13 mouse cellular contexts compared by ENCODE assay signal in genomic region chr12:80220260-80221038, GRCm38 (mm10). TPM values are rescaled to one million over a fixed set of nuclear protein-coding genes. Genes with fewer than 3 reads are reported as not detected.
DNase-seq lines count a peak whose midpoint lies in the region; ATAC-seq lines count a peak whose summit lies in the region.
"Had no signal": no experiment of that assay in that cellular context is flagged by ENCODE, and none has a peak within 500 bp of the region (broad histone marks: within the 10 kb centered on the region; RNA-seq: fewer than 3 reads in every experiment).

No protein-coding gene starts in this region.

- no peaks in the 10 kb centered on the region for H3K27me3 ChIP-seq in heart, embryonic 11.5 days (ENCODE audit: control insufficient read depth, insufficient read depth, low read length)
- no peaks in the 10 kb centered on the region for H3K27me3 ChIP-seq in heart, embryonic 16.5 days (ENCODE audit: control insufficient read depth, insufficient read depth, low read length)
- no peaks in the 10 kb centered on the region for H3K27me3 ChIP-seq in limb, embryonic 12.5 days
- H3K27me3 ChIP-seq: CH12.LX; neural tube, embryonic 13.5 days had no signal

- 57% methylated on average over 14 of the region's 14 CpGs for WGBS in heart, embryonic 11.5 days (ENCODE audit: insufficient replicate concordance)
- WGBS in heart, embryonic 16.5 days: 50% methylated on average over 14 of the region's 14 CpGs
- 84% methylated on average over 14 of the region's 14 CpGs for WGBS in limb, embryonic 12.5 days

- DNase-seq in heart, postnatal 14 days: no peak
- peak; percentile 83 for DNase-seq in 3134 (ENCODE audit: extremely low read depth, insufficient read length, low spot score)
- no peak for DNase-seq in thymus, postnatal 25 days
- no peak for DNase-seq in left cerebral cortex, adult 9 months (ENCODE audit: low spot score in 2 of 2)
- DNase-seq in right cerebral cortex, postnatal 14 days: no peak
- DNase-seq: cerebellum, postnatal 25 days; gastrocnemius, postnatal 10 days had no signal

- no peak for ATAC-seq in heart, embryonic 11.5 days (replicated peaks; ENCODE audit: insufficient number of reproducible peaks, low FRiP score, low TSS enrichment)
- ATAC-seq in heart, embryonic 16.5 days (replicated peaks; ENCODE audit: extremely low read depth, insufficient read depth, low FRiP score): no peak
- ATAC-seq in limb, embryonic 12.5 days (ENCODE audit: insufficient number of reproducible peaks, insufficient read depth, low FRiP score, low TSS enrichment, low read depth): no peak

- no peak overlapping the region for H3K4me3 ChIP-seq in heart, embryonic 11.5 days (ENCODE audit: low read depth, low read length)
- H3K4me3 ChIP-seq in heart, embryonic 16.5 days (ENCODE audit: low read length): no peak overlapping the region
- no peak overlapping the region for H3K4me3 ChIP-seq in limb, embryonic 12.5 days (replicated peaks)
- H3K4me3 ChIP-seq: left cerebral cortex, adult 2 months; neural tube, embryonic 13.5 days had no signal

- H3K27ac ChIP-seq in heart, embryonic 11.5 days (ENCODE audit: low read depth, low read length): peak overlapping the region; percentile 62
- H3K27ac ChIP-seq in heart, embryonic 16.5 days (ENCODE audit: low read length): peak overlapping the region; percentile 62
- H3K27ac ChIP-seq in limb, embryonic 12.5 days: peak overlapping the region; percentile 51
- H3K27ac ChIP-seq: left cerebral cortex, adult 2 months; neural tube, embryonic 13.5 days had no signal

- H3K4me1 ChIP-seq in heart, embryonic 11.5 days (ENCODE audit: control insufficient read depth, insufficient read depth, low read length): peaks cover 83% of the 10 kb centered on the region
- peaks cover 73% of the 10 kb centered on the region for H3K4me1 ChIP-seq in heart, embryonic 16.5 days (ENCODE audit: control insufficient read depth, insufficient read depth, low read length)
- peaks cover 72% of the 10 kb centered on the region for H3K4me1 ChIP-seq in limb, embryonic 12.5 days (replicated peaks)

- no peaks in the 10 kb centered on the region for H3K36me3 ChIP-seq in heart, embryonic 11.5 days (ENCODE audit: control insufficient read depth, insufficient read depth, low read length)
- no peaks in the 10 kb centered on the region for H3K36me3 ChIP-seq in heart, embryonic 16.5 days (ENCODE audit: control insufficient read depth, insufficient read depth)
- no peaks in the 10 kb centered on the region for H3K36me3 ChIP-seq in limb, embryonic 12.5 days
- H3K36me3 ChIP-seq: neural tube, embryonic 13.5 days had no signal

- H3K4me2 ChIP-seq in heart, embryonic 11.5 days: no peak overlapping the region
- no peak overlapping the region for H3K4me2 ChIP-seq in heart, embryonic 16.5 days (ENCODE audit: low read depth, low read length)
- no peak overlapping the region for H3K4me2 ChIP-seq in limb, embryonic 12.5 days
- H3K4me2 ChIP-seq: neural tube, embryonic 13.5 days had no signal

- H3K9ac ChIP-seq in heart, embryonic 11.5 days (ENCODE audit: low read depth, low read length): 0 out of 2 replicates have a peak overlapping the region, but pooled peaks have one; percentile 1
- peak overlapping the region; percentile 14; the same call in 1 of the 2 replicates for H3K9ac ChIP-seq in heart, embryonic 16.5 days (ENCODE audit: low read length)
- H3K9ac ChIP-seq in limb, embryonic 12.5 days (replicated peaks): no peak overlapping the region
- H3K9ac ChIP-seq: neural tube, embryonic 13.5 days had no signal

- no peaks in the 10 kb centered on the region for H3K9me3 ChIP-seq in heart, embryonic 11.5 days (replicated peaks; ENCODE audit: control insufficient read depth, low read length)
- H3K9me3 ChIP-seq in heart, embryonic 16.5 days (replicated peaks; ENCODE audit: control insufficient read depth, low read length): no peaks in the 10 kb centered on the region
- H3K9me3 ChIP-seq in limb, embryonic 12.5 days: no peaks in the 10 kb centered on the region
- H3K9me3 ChIP-seq: neural tube, embryonic 13.5 days had no signal

- intact Hi-C loops in heart, postnatal 14 days (cut with DNase I): no loop called here

RNA-seq across cellular contexts. Expression of gene Actn1, which starts 39.7 kb away (rescaled TPM):
- polyA plus RNA-seq in heart, embryonic 11.5 days (2014; fragmentation: Nextera tagmentation; extraction: Ambion mirVana): 53.2 and 54.1 TPM in 2 replicates
- 10 to 100 TPM; 49.7 to 51.0 TPM for total RNA-seq in heart, postnatal 14 days (2021)
- polyA plus RNA-seq in heart, embryonic 16.5 days (2015; fragmentation: Nextera tagmentation; extraction: Ambion mirVana): 31.0 and 33.1 TPM in 2 replicates
- 42.0 and 45.8 TPM in 2 replicates for polyA plus RNA-seq in limb, embryonic 12.5 days (2016; fragmentation: Nextera tagmentation; extraction: Ambion mirVana)
